8 mouse cellular contexts compared by ENCODE assay signal in genomic region chr9:124422427-124422826, GRCm38 (mm10). TPM values are rescaled to one million over a fixed set of nuclear protein-coding genes. Genes with fewer than 3 reads are reported as not detected.
DNase-seq lines count a peak whose midpoint lies in the region.

No protein-coding gene starts in this region.

- DNase-seq in thymus, adult 18-20 months: peak; percentile 71 to 75
- DNase-seq in thymus, postnatal 0 days (ENCODE audit: low spot score): no peak
- peak; percentile 61 to 65 for DNase-seq in cerebellum, adult 18-20 months
- DNase-seq in gastrocnemius, postnatal 10 days: peak; percentile 72
- DNase-seq in kidney, postnatal 10 days: peak; percentile 85
- peak; percentile 52 to 53 for DNase-seq in lung, adult 18-20 months
- DNase-seq in right cerebral cortex, postnatal 4 days: peak; percentile 73
- DNase-seq in retina, embryonic 14.5 days (ENCODE audit: low spot score): no peak

RNA-seq across cellular contexts. Expression of gene Ppp2r3d, which starts 54.3 kb away (rescaled TPM):
- 83.2 and 101 TPM in 2 replicates for polyA plus RNA-seq in thymus, postnatal 0 days (2015; fragmentation: Nextera tagmentation; extraction: Ambion mirVana)
- 10 to 100 TPM; 90.6 to 95.7 TPM for total RNA-seq in gastrocnemius, postnatal 10 days (2021)

Comparison
In these comparisons a context has a peak if more than half of its experiments do, and no peak if none do; other contexts are left out.
1. DNase-seq: peak in thymus, adult 18-20 months (2 of 2), cerebellum, adult 18-20 months (2 of 2), gastrocnemius, postnatal 10 days (single experiment), kidney, postnatal 10 days (single experiment), lung, adult 18-20 months (2 of 2) and right cerebral cortex, postnatal 4 days (single experiment); none in thymus, postnatal 0 days (single experiment) and retina, embryonic 14.5 days (single experiment).